Mouse (Mus musculus) kidney, postnatal 14 days (tissue): ENCODE results near the gene Vmn1r130.
"Not testable (repeated sequence)": the region's sequence is repeated elsewhere in the genome, so short reads cannot be mapped to it uniquely, and the experiment has no call there.

Experiments used
- DNase-seq: peaks from one replicate; pipeline ENCODE4 v3.0.0; 2022; ENCODE audit warnings: mixed read lengths

Vmn1r130 gene

GRCm38 (mm10) chr7:21511480-21511879, at the start of gene Vmn1r130:
Gene Vmn1r130, plus strand, starts transcription at chr7:21511780.
- DNase-seq: not testable (repeated sequence)

GRCm38 (mm10) chr7:21545990-21546389, 34.4 kb downstream of the Vmn1r130 start, which contains the start of gene Vmn1r131:
Gene Vmn1r131, minus strand, starts transcription at chr7:21546090.
- DNase-seq: not testable (repeated sequence)
